In genomic region chr4:133815635-133816503, GRCm38 (mm10) we compare ENCODE assay signal across 8 mouse cellular contexts. TPM values are rescaled to one million over a fixed set of nuclear protein-coding genes. Genes with fewer than 3 reads are reported as not detected.
DNase-seq lines count a peak whose midpoint lies in the region; ATAC-seq lines count a peak whose summit lies in the region.

No protein-coding gene starts in this region.

- H3K27ac ChIP-seq in limb, embryonic 15.5 days: peak overlapping the region; percentile 100
- H3K27ac ChIP-seq in stomach, embryonic 14.5 days (ENCODE audit: low read length): peak overlapping the region; percentile 100

- peak; percentile 15 for DNase-seq in adrenal gland, postnatal 10 days
- no peak for DNase-seq in adrenal gland, postnatal 36 days
- peak; percentile 70 for DNase-seq in embryo, embryonic 10.5 days (ENCODE audit: low spot score)
- peak; percentile 39 to 51 for DNase-seq in heart, postnatal 36 days
- DNase-seq in adrenal gland, adult 8-10 months: no peak

- H3K4me1 ChIP-seq in limb, embryonic 15.5 days: peaks cover 28% of the 10 kb centered on the region
- peaks cover 15% of the 10 kb centered on the region for H3K4me1 ChIP-seq in stomach, embryonic 14.5 days (ENCODE audit: control insufficient read depth, insufficient read depth, low read length)

- H3K9me3 ChIP-seq in limb, embryonic 15.5 days: no peaks in the 10 kb centered on the region
- H3K9me3 ChIP-seq in stomach, embryonic 14.5 days (ENCODE audit: control insufficient read depth, low read depth, low read length): no peaks in the 10 kb centered on the region

- 10% methylated on average over 16 of the region's 16 CpGs for WGBS in limb, embryonic 15.5 days
- 11% methylated on average over 16 of the region's 16 CpGs for WGBS in stomach, embryonic 14.5 days

- no peaks in the 10 kb centered on the region for H3K36me3 ChIP-seq in limb, embryonic 15.5 days
- no peaks in the 10 kb centered on the region for H3K36me3 ChIP-seq in stomach, embryonic 14.5 days (ENCODE audit: control insufficient read depth, insufficient read depth, low read length)

- peak overlapping the region; percentile 23 for H3K4me3 ChIP-seq in limb, embryonic 15.5 days
- peak overlapping the region; percentile 11; the same call in 1 of the 2 replicates for H3K4me3 ChIP-seq in stomach, embryonic 14.5 days (ENCODE audit: low read depth, low read length)

- H3K4me2 ChIP-seq in limb, embryonic 15.5 days: peak overlapping the region; percentile 30
- H3K4me2 ChIP-seq in stomach, embryonic 14.5 days (replicated peaks; ENCODE audit: low read depth, low read length): peak overlapping the region; percentile 29

- no peaks in the 10 kb centered on the region for H3K27me3 ChIP-seq in limb, embryonic 15.5 days
- H3K27me3 ChIP-seq in stomach, embryonic 14.5 days (ENCODE audit: control insufficient read depth, insufficient read depth, low read length): no peaks in the 10 kb centered on the region

- intact Hi-C loops in heart, postnatal 36 days (cut with DNase I): loop anchor here (2.0 kb wide), 1 partner anchor 13 kb away; no protein-coding TSS in a partner anchor

- no peak overlapping the region for H3K9ac ChIP-seq in limb, embryonic 15.5 days
- H3K9ac ChIP-seq in stomach, embryonic 14.5 days (replicated peaks; ENCODE audit: low read depth, low read length): 0 out of 2 replicates have a peak overlapping the region, but pooled peaks have one; percentile 7

- ATAC-seq in limb, embryonic 15.5 days (ENCODE audit: insufficient number of reproducible peaks, low FRiP score, low TSS enrichment, low read depth): no peak
- no peak for ATAC-seq in stomach, embryonic 14.5 days (ENCODE audit: insufficient number of reproducible peaks, insufficient read depth, low FRiP score, low read depth)
- no peak for ATAC-seq in cerebellum, adult (ENCODE audit: insufficient number of reproducible peaks, low FRiP score, low TSS enrichment)

RNA-seq across cellular contexts. Expression of gene Arid1a, which starts 59.3 kb away (rescaled TPM):
- total RNA-seq in adrenal gland, postnatal 10 days (2021): 10 to 100 TPM; 46.7 to 63.4 TPM
- 10 to 100 TPM; 51.8 to 54.7 TPM for total RNA-seq in adrenal gland, postnatal 36 days (2021)
- 10 to 100 TPM; 37.7 to 42.1 TPM for total RNA-seq in heart, postnatal 36 days (2021)
- 21.7 and 24.2 TPM in 2 replicates for polyA plus RNA-seq in limb, embryonic 15.5 days (2015; fragmentation: Nextera tagmentation; extraction: Ambion mirVana)
- polyA plus RNA-seq in stomach, embryonic 14.5 days (2014; fragmentation: Nextera tagmentation; extraction: Ambion mirVana): 42.0 and 49.4 TPM in 2 replicates
- 10 to 100 TPM; 50.7 to 84.3 (median 61.1) TPM for total RNA-seq in adrenal gland, adult 8-10 months (2022)

Comparison
In these comparisons a context has a peak if more than half of its experiments do, and no peak if none do; other contexts are left out.
1. DNase-seq: peak in adrenal gland, postnatal 10 days (single experiment), embryo, embryonic 10.5 days (single experiment) and heart, postnatal 36 days (2 of 2); none in adrenal gland, postnatal 36 days (0 of 2) and adrenal gland, adult 8-10 months (single experiment).